Mouse (Mus musculus) intestine, postnatal 0 days (tissue): Measurements from ENCODE around the gene Rad23a. TPM values are rescaled to one million over a fixed set of nuclear protein-coding genes. Genes with fewer than 3 reads are reported as not detected.

Source experiments
- ATAC-seq: fragments of 200-750 bp; cut with Nextera tagmentation; 2 replicates; pipeline ENCODE4 v1.8.0; 2017; ENCODE audit warnings: mild to moderate bottlenecking, moderate TSS enrichment, moderate library complexity
- H3K27ac ChIP-seq: fragments of 300-500 bp; sonication (generic); 2 replicates; pipeline ENCODE4 v1.5.1; 2014; ENCODE audit warnings: mild to moderate bottlenecking, low read depth, low read length, moderate library complexity
- H3K27me3 ChIP-seq: fragments of 300-500 bp; sonication (generic); replicated peaks from 2 replicates; pipeline ENCODE4 v1.6.1; 2014; ENCODE audit warnings: low read length, mixed read lengths; ENCODE audit not compliant: control insufficient read depth, insufficient read depth
- H3K36me3 ChIP-seq: fragments of 300-500 bp; sonication (generic); 2 replicates; pipeline ENCODE4 v1.6.1; 2014; ENCODE audit warnings: mild to moderate bottlenecking, moderate library complexity; ENCODE audit not compliant: control insufficient read depth, insufficient read depth
- H3K4me1 ChIP-seq: fragments of 300-500 bp; sonication (generic); replicated peaks from 2 replicates; pipeline ENCODE4 v1.6.1; 2014; ENCODE audit warnings: antibody characterized with exemption, low read length, mixed read lengths; ENCODE audit not compliant: control insufficient read depth, insufficient read depth
- H3K4me2 ChIP-seq: fragments of 300-500 bp; sonication (generic); replicated peaks from 2 replicates; pipeline ENCODE4 v1.6.1; 2014; ENCODE audit warnings: low read depth, mild to moderate bottlenecking, moderate library complexity
- H3K4me3 ChIP-seq: fragments of 300-500 bp; sonication (generic); 2 replicates; pipeline ENCODE4 v1.5.1; 2014; ENCODE audit warnings: low read depth, low read length
- H3K9ac ChIP-seq: fragments of 300-500 bp; sonication (generic); 2 replicates; pipeline ENCODE4 v1.6.1; 2014; ENCODE audit warnings: mild to moderate bottlenecking, low read depth, low read length
- H3K9me3 ChIP-seq: fragments of 300-500 bp; sonication (generic); 2 replicates; pipeline ENCODE4 v1.6.1; 2016; ENCODE audit warnings: mixed run types; ENCODE audit not compliant: control insufficient read depth
- CTCF ChIP-seq: sonication (generic); IDR thresholded peaks from 2 replicates; pipeline ENCODE4 v1.5.1; 2016; ENCODE audit warnings: low read depth, mild to moderate bottlenecking, control low read depth, antibody characterized with exemption, moderate library complexity
- WGBS: fragments of 180-500 bp; shearing (Covaris S2); extraction: QIAGEN DNeasy Blood & Tissue Kit; methylation state at CpG from one replicate; pipeline ENCODE4 v1.1.7; 2014; 5-methylcytosine and 5-hydroxymethylcytosine counted together
- polyA plus RNA-seq: library from polyadenylated mRNA; unstranded; fragments of >200 nt; fragmentation: Nextera tagmentation; extraction: Ambion mirVana; gene quantifications from 2 replicates; pipeline ENCODE4 v1.2.1, GENCODE M21; 2015

Rad23a gene
- polyA plus RNA-seq, 1 experiment from 2014 or later = 67.8 TPM

- no peaks in the 10 kb centered on the region for H3K27me3 ChIP-seq
- H3K4me3 ChIP-seq = no peak overlapping the region
- H3K9ac ChIP-seq = no peak overlapping the region
- TF ChIP-seq CTCF = no peak
- ATAC-seq = no peak
- H3K27ac ChIP-seq = no peak overlapping the region
- no peak overlapping the region for H3K4me2 ChIP-seq
- WGBS = 96% methylated on average over 3 of the region's 3 CpGs
- no peaks in the 10 kb centered on the region for H3K9me3 ChIP-seq
- H3K36me3 ChIP-seq = peaks cover 21% of the 10 kb centered on the region
- 0 out of 2 replicates have a peak, but pooled peaks cover 3% of the 10 kb centered on the region for H3K4me1 ChIP-seq
Measured at GRCm38 (mm10) chr8:84856434-84856833, 16.0 kb upstream of the Rad23a start.

- H3K4me3 ChIP-seq = peak overlapping the region; percentile 94
- H3K36me3 ChIP-seq = peaks cover 25% of the 10 kb centered on the region
- TF ChIP-seq CTCF = no peak
- H3K4me1 ChIP-seq = peaks cover 7% of the 10 kb centered on the region; the same call in 1 of the 2 replicates
- H3K9ac ChIP-seq = peak overlapping the region; percentile 53
- no peak for ATAC-seq
- no peaks in the 10 kb centered on the region for H3K27me3 ChIP-seq
- peak overlapping the region; percentile 77 for H3K4me2 ChIP-seq
- H3K9me3 ChIP-seq = no peaks in the 10 kb centered on the region
- WGBS = 30% methylated on average over 6 of the region's 6 CpGs
- peak overlapping the region; percentile 84 for H3K27ac ChIP-seq
Measured at GRCm38 (mm10) chr8:84847684-84848435, 7.4 kb upstream of the Rad23a start.

GRCm38 (mm10) chr8:84846722-84847572, 6.5 kb upstream of the Rad23a start, which contains the start of gene Calr:
Gene Calr, minus strand, starts transcription at chr8:84846934.
- peak; percentile 99 for ATAC-seq
- H3K4me1 ChIP-seq = peaks cover 7% of the 10 kb centered on the region; the same call in 1 of the 2 replicates
- WGBS = under 1% methylated on average over 55 of the region's 55 CpGs
- no peaks in the 10 kb centered on the region for H3K27me3 ChIP-seq
- H3K4me2 ChIP-seq = peak within 1 kb of the TSS; percentile 77
- peak within 1 kb of the TSS; percentile 84 for H3K27ac ChIP-seq
- peak within 1 kb of the TSS; percentile 94 for H3K4me3 ChIP-seq
- peaks cover 34% of the 10 kb centered on the region for H3K36me3 ChIP-seq
- peak; percentile 42; the same call in 1 of the 2 replicates for TF ChIP-seq CTCF
- H3K9me3 ChIP-seq = no peaks in the 10 kb centered on the region
- peak within 1 kb of the TSS; percentile 63 for H3K9ac ChIP-seq

GRCm38 (mm10) chr8:84846094-84846721, 5.7 kb upstream of the Rad23a start:
- under 1% methylated on average over 30 of the region's 30 CpGs for WGBS

GRCm38 (mm10) chr8:84845355-84846093, 5.1 kb upstream of the Rad23a start:
- WGBS = 9% methylated on average over 12 of the region's 12 CpGs

More at GRCm38 (mm10) chr8:84846094-84846721, 5.7 kb upstream of the Rad23a start:
- no peaks in the 10 kb centered on the region for H3K27me3 ChIP-seq
- ATAC-seq = peak; percentile 39
- peaks cover 7% of the 10 kb centered on the region; the same call in 1 of the 2 replicates for H3K4me1 ChIP-seq
- H3K9ac ChIP-seq = peak overlapping the region; percentile 63
- peak overlapping the region; percentile 77 for H3K4me2 ChIP-seq
- TF ChIP-seq CTCF = no peak
- H3K27ac ChIP-seq = peak overlapping the region; percentile 76
- no peaks in the 10 kb centered on the region for H3K9me3 ChIP-seq
- H3K36me3 ChIP-seq = peaks cover 39% of the 10 kb centered on the region
- peak overlapping the region; percentile 94 for H3K4me3 ChIP-seq

More at GRCm38 (mm10) chr8:84845355-84846093, 5.1 kb upstream of the Rad23a start:
- peaks cover 7% of the 10 kb centered on the region; the same call in 1 of the 2 replicates for H3K4me1 ChIP-seq
- H3K27ac ChIP-seq = no peak overlapping the region; the same call in 1 of the 2 replicates
- peaks cover 39% of the 10 kb centered on the region for H3K36me3 ChIP-seq
- ATAC-seq = no peak
- H3K9me3 ChIP-seq = no peaks in the 10 kb centered on the region
- peak overlapping the region; percentile 63 for H3K9ac ChIP-seq
- H3K27me3 ChIP-seq = no peaks in the 10 kb centered on the region
- H3K4me3 ChIP-seq = peak overlapping the region; percentile 94
- H3K4me2 ChIP-seq = peak overlapping the region; percentile 77
- TF ChIP-seq CTCF = peak; percentile 80
